Mouse (Mus musculus): ENCODE results near the gene Klrg1.

Gene Klrg1

GRCm38 (mm10) chr6:122282782-122283181 is at the start of gene Klrg1:
TSS of gene Klrg1 (minus strand) at chr6:122282882.
- DNase-seq, result no peak

- no peak for DNase-seq
These were observed 42.8 kb upstream of the Klrg1 start for GRCm38 (mm10) chr6:122325361-122325975.

- DNase-seq, result no peak
These were observed 36.0 kb upstream of the Klrg1 start for GRCm38 (mm10) chr6:122318726-122319125.

- no peak for DNase-seq
These were observed 27.6 kb upstream of the Klrg1 start for GRCm38 (mm10) chr6:122310187-122310820.

GRCm38 (mm10) chr6:122309446-122309960 is 26.8 kb upstream of the Klrg1 start:
- no peak for DNase-seq

GRCm38 (mm10) chr6:122308505-122309393 is 26.1 kb upstream of the Klrg1 start, which contains the start of gene M6pr:
TSS of gene M6pr (plus strand) at chr6:122308720.
- DNase-seq, result peak; percentile 97

GRCm38 (mm10) chr6:122308136-122308504 is 25.4 kb upstream of the Klrg1 start:
- no peak for DNase-seq

- DNase-seq, result no peak
These were observed 24.0 kb upstream of the Klrg1 start for GRCm38 (mm10) chr6:122306707-122307106.

GRCm38 (mm10) chr6:122304790-122305555 is 22.3 kb upstream of the Klrg1 start:
- DNase-seq, result no peak

GRCm38 (mm10) chr6:122304355-122304754 is 21.7 kb upstream of the Klrg1 start:
- peak; percentile 62 for DNase-seq

- no peak for DNase-seq
These were observed 20.8 kb upstream of the Klrg1 start for GRCm38 (mm10) chr6:122303526-122303925.

GRCm38 (mm10) chr6:122302661-122303060 is 20.0 kb upstream of the Klrg1 start:
- DNase-seq, result no peak

- no peak for DNase-seq
These were observed 19.4 kb upstream of the Klrg1 start for GRCm38 (mm10) chr6:122302121-122302520.

GRCm38 (mm10) chr6:122299621-122300133 is 17.0 kb upstream of the Klrg1 start:
- no peak for DNase-seq

GRCm38 (mm10) chr6:122298223-122298609 is 15.5 kb upstream of the Klrg1 start:
- no peak for DNase-seq

- DNase-seq, result peak; percentile 16
These were observed 14.9 kb upstream of the Klrg1 start for GRCm38 (mm10) chr6:122297279-122298222.

GRCm38 (mm10) chr6:122296918-122297278 is 14.2 kb upstream of the Klrg1 start:
- DNase-seq, result no peak

- no peak for DNase-seq
These were observed 12.6 kb upstream of the Klrg1 start for GRCm38 (mm10) chr6:122295242-122295641.

GRCm38 (mm10) chr6:122294290-122294689 is 11.6 kb upstream of the Klrg1 start:
- no peak for DNase-seq

GRCm38 (mm10) chr6:122293796-122294195 is 11.1 kb upstream of the Klrg1 start:
- DNase-seq, result no peak

- no peak for DNase-seq
These were observed 10.4 kb upstream of the Klrg1 start for GRCm38 (mm10) chr6:122293121-122293520.
